Mouse (Mus musculus) neural tube, embryonic 12.5 days (tissue): ENCODE measurements at regions not wholly inside any gene's neighbourhood (a gene's known extent, or its start where the extent isn't known, plus 50 kb on each side); places are given as distances from the start of the nearest gene placed in this dataset.

Source experiments
- ATAC-seq: fragments of 200-750 bp; cut with Nextera tagmentation; 2 replicates; pipeline ENCODE4 v1.8.0; 2017; ENCODE audit warnings: low read depth, mild to moderate bottlenecking, moderate TSS enrichment, moderate library complexity; ENCODE audit not compliant: low FRiP score
- H3K27ac ChIP-seq: fragments of 300-500 bp; sonication (generic); 2 replicates; pipeline ENCODE4 v1.5.1; 2016
- H3K27me3 ChIP-seq: fragments of 300-500 bp; sonication (generic); replicated peaks from 2 replicates; pipeline ENCODE4 v1.6.1; 2016; ENCODE audit warnings: mild to moderate bottlenecking
- H3K36me3 ChIP-seq: fragments of 300-500 bp; sonication (generic); 2 replicates; pipeline ENCODE4 v1.6.1; 2016; ENCODE audit warnings: mild to moderate bottlenecking
- H3K4me1 ChIP-seq: fragments of 300-500 bp; sonication (generic); 2 replicates; pipeline ENCODE4 v1.6.1; 2016
- H3K4me2 ChIP-seq: fragments of 300-500 bp; sonication (generic); replicated peaks from 2 replicates; pipeline ENCODE4 v1.6.1; 2016; ENCODE audit warnings: mild to moderate bottlenecking
- H3K4me3 ChIP-seq: fragments of 300-500 bp; sonication (generic); 2 replicates; pipeline ENCODE4 v1.5.1; 2016
- H3K9ac ChIP-seq: fragments of 300-500 bp; sonication (generic); 2 replicates; pipeline ENCODE4 v1.6.1; 2016; ENCODE audit warnings: mild to moderate bottlenecking
- H3K9me3 ChIP-seq: fragments of 300-500 bp; sonication (generic); 2 replicates; pipeline ENCODE4 v1.6.1; 2016; ENCODE audit warnings: mild to moderate bottlenecking
- WGBS: fragments of 180-500 bp; shearing (Covaris S2); methylation state at CpG from one replicate; pipeline ENCODE4 v1.1.7; 2016; 5-methylcytosine and 5-hydroxymethylcytosine counted together

DNA sequence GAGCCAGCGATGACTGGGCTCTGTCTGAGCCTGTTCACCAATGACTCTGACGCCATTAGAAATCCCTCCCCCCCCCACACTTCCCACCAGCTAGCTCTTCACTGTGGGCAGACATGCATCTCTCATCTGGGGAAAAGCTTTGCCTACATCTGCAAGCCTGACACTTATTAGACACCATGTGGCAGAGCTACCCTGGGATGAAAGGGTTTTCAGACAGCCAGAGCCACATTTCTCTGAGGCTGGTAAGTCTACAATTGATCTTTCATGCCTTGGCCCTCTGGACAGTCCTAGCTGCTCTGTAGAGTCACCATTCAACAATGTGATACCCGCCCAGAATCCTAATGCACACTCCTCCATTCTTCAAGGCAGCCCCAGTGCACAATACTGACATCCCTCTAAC is 72.8 kb upstream of the Rgma start:
- Histone ChIP-seq H3K36me3 (no peaks in the 10 kb centered on the region), H3K9me3 (no peaks in the 10 kb centered on the region), H3K4me3 (no peak overlapping the region), H3K9ac (no peak overlapping the region), H3K4me1 (peaks cover 21% of the 10 kb centered on the region), H3K4me2 (no peak overlapping the region), H3K27ac (no peak overlapping the region), H3K27me3 (no peaks in the 10 kb centered on the region)
- WGBS, result 41% methylated on average over 3 of the region's 3 CpGs
- peak; percentile 59 for ATAC-seq

DNA sequence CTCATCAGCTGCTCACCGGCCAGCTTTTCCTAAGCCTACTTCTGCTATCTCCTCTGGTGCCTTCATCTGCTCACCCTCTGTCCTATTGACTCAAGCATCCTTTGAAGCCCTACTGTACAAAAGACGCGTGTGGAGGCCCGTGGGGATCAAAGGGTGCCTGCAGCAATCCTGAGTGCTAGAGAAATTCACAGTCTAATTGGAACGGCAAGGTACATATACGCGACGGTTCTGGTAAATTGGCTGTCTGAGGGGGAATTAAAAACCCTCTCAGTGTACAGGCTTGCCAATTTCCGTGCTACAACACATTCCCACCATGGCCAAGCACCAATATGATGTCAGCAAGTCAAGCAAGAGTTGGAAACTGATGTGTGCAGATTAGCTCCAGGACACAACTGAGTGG is 71.5 kb upstream of the Rgma start:
- Histone ChIP-seq H3K27ac (no peak overlapping the region), H3K4me3 (no peak overlapping the region), H3K36me3 (no peaks in the 10 kb centered on the region), H3K4me2 (no peak overlapping the region), H3K9ac (no peak overlapping the region), H3K9me3 (no peaks in the 10 kb centered on the region), H3K4me1 (peaks cover 30% of the 10 kb centered on the region), H3K27me3 (no peaks in the 10 kb centered on the region)
- no peak for ATAC-seq
- 15% methylated on average over 9 of the region's 9 CpGs for WGBS

DNA sequence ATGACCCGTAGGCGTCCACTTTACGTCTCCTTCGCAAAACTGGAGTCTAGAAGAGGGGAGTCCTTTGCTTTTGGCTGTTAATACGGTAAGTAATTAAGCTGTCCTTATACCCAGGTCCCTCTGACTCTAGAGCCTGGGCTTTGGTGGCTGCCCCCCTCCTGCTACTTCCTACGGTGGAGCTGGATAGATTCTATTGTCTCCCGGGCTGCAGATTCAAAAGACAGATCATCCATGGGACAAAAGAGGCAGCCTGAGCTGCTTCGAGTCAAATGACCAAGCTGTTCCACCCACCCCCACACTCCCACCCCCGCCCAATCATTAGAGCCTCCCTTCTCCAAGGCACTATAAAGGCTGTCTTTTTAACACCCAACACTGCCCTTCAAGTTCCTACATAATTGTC is 70.5 kb upstream of the Rgma start:
- 8% methylated on average over 9 of the region's 9 CpGs for WGBS
- Histone ChIP-seq H3K36me3 (no peaks in the 10 kb centered on the region), H3K4me2 (peak overlapping the region; percentile 36), H3K27me3 (no peaks in the 10 kb centered on the region), H3K9ac (no peak overlapping the region), H3K9me3 (no peaks in the 10 kb centered on the region), H3K4me1 (peaks cover 30% of the 10 kb centered on the region), H3K27ac (no peak overlapping the region), H3K4me3 (no peak overlapping the region)
- peak; percentile 67; the same call in 1 of the 2 replicates for ATAC-seq

DNA sequence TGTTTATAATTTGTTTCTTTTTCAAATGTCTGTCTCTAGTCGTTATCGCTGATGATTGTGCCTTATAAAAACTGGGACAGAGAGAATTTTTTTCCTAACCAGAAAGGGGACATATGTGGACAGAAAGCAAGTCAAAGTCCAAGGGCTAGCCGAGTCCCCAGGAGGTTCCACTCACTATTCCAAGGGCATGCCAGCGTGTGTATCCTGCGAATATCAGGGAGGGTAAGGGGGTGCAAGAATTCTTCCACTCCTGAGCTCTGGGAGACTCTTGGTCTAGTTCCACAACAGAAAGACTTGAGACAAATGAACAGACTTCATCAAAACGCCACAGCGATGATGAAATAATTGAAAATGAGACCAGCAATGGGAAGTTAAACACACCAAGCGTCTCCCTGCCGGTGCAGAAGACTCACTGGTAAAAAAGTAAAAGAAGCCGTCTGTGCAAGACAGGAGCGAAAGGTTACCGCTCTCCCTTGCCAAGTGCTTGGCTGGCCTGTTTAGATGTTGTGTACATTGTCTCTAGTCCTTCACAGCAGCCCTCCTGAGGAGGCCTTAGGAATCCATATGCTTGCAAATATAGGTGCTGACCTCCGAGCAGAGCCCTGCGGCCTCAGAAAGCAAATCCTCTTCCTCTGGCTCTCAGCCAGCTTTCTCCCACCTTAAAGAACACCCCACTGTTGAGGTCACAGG is 69.9 kb upstream of the Rgma start:
- no peaks in the 10 kb centered on the region for H3K36me3 ChIP-seq
- peak overlapping the region; percentile 16; the same call in 1 of the 2 replicates for H3K27ac ChIP-seq
- 14% methylated on average over 14 of the region's 14 CpGs for WGBS
- no peaks in the 10 kb centered on the region for H3K9me3 ChIP-seq
- no peaks in the 10 kb centered on the region for H3K27me3 ChIP-seq
- peak overlapping the region; percentile 29; the same call in 1 of the 2 replicates for H3K4me2 ChIP-seq
- ATAC-seq, result no peak
- H3K4me3 ChIP-seq, result no peak overlapping the region
- H3K4me1 ChIP-seq, result peaks cover 30% of the 10 kb centered on the region
- no peak overlapping the region for H3K9ac ChIP-seq

DNA sequence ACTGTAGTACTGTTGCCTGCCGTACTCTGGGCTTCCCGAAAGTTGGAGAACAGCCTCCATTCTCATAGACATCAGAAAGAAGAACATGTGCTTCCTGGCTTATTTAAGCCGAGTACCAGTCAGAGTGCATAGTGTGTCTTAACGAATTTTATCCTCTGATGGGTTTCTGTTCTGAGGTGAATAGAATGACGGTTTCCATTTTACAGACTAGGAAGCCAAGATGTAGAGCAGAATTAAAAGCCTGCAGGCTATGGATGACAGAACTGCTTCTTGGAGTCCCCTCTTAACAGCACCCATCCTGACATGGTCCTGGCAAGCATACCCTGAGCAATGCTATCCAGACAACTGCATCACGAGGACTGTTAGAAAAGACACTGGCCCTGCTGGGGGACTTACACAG is 69.0 kb upstream of the Rgma start:
- Histone ChIP-seq H3K36me3 (no peaks in the 10 kb centered on the region), H3K27ac (no peak overlapping the region), H3K4me1 (peaks cover 30% of the 10 kb centered on the region), H3K9me3 (no peaks in the 10 kb centered on the region), H3K4me2 (no peak overlapping the region), H3K9ac (no peak overlapping the region), H3K4me3 (no peak overlapping the region), H3K27me3 (no peaks in the 10 kb centered on the region)
- ATAC-seq, result no peak
- WGBS, result 55% methylated on average over 6 of the region's 6 CpGs

DNA sequence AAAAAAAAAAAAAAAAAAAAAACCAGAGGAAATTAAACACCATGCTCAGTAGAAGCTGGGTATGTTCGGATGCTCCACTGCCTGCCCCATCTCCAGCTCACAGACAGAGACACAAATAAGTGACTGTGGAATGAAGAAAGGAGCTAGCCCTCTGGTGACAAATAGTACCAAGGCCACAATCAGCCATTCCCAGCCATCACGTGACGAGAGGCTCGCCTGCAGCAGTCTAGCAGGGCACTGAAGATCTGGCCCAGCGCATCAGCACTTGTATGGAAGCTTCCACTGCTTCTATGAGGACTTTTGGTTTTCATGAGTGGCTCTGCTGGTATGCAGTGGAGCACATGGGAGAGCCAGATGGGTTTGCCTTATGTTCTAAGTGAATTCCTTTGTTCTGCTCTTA is 68.6 kb upstream of the Rgma start:
- ATAC-seq, result no peak
- no peak overlapping the region for H3K4me3 ChIP-seq
- no peaks in the 10 kb centered on the region for H3K36me3 ChIP-seq
- H3K9ac ChIP-seq, result no peak overlapping the region
- no peaks in the 10 kb centered on the region for H3K27me3 ChIP-seq
- no peaks in the 10 kb centered on the region for H3K9me3 ChIP-seq
- H3K4me2 ChIP-seq, result no peak overlapping the region
- WGBS, result 49% methylated on average over 5 of the region's 5 CpGs
- peaks cover 30% of the 10 kb centered on the region for H3K4me1 ChIP-seq
- H3K27ac ChIP-seq, result no peak overlapping the region

DNA sequence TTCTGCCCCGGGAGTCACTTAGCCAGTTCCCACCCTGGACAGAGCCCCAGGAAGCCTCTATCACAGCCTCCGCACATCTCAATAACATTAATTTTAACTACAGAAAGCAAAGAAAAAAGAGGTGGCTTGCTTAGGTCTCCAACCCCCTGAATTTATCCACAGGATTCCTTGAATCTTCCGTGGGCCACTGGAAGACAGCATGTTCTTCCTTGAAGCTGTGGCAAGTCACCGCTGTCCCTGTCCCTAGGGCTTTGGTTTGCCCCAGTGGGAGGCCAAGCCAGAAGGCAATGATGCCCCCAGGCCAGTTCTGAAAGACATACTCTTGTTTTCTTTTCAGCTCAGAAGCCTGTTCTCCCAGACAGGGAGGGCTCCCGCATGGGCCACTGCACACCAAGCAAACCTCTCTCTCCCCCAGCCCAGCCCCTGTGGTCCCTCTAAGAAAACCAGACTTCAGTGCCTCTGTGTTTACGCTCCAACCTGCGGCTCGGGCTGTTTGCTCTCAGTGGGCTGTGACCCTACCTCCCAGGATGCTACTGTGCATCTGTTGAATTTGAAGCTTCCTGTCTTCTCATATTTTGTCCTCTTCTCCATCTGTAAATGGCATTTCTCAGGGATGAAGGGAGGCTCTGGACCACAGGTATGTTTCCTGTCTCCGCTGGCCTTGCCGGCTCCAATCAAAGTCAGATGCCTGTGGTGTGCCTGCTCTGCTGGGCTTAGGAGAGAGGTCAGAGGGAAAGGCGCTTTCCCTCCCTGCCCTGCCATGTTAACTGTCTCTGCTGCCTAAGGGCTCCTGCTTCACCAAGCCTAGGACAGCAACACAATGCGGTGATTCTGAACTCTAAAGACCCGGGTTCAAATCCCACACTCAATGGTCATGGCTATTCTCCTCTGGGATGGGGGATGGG is 67.5 kb upstream of the Rgma start:
- H3K9ac ChIP-seq, result no peak overlapping the region
- no peaks in the 10 kb centered on the region for H3K27me3 ChIP-seq
- no peak overlapping the region for H3K4me3 ChIP-seq
- H3K27ac ChIP-seq, result no peak overlapping the region
- no peak for ATAC-seq
- WGBS, result 43% methylated on average over 13 of the region's 13 CpGs
- H3K36me3 ChIP-seq, result no peaks in the 10 kb centered on the region
- no peaks in the 10 kb centered on the region for H3K9me3 ChIP-seq
- no peak overlapping the region for H3K4me2 ChIP-seq
- H3K4me1 ChIP-seq, result peaks cover 30% of the 10 kb centered on the region

DNA sequence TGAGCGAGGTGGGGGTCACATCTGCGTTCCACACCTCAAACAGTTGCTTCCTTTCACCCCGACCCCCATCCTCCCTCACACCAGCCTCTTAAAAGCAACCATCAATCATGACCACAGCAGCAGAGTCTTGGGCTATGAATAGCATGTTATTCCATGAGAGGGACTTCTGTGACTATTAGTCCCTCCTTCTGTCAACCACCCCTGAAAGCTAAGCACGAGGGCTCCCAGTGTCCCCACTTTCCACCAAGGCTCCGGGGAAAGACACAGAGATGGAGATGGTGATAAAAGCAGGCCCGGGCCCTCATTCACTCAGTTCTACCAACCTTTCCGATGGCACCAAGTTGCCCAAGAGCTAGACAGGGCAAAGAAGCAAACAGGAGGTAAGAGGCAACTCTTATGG is 66.3 kb upstream of the Rgma start:
- WGBS, result 66% methylated on average over 7 of the region's 7 CpGs
- H3K27ac ChIP-seq, result no peak overlapping the region
- H3K36me3 ChIP-seq, result no peaks in the 10 kb centered on the region
- H3K27me3 ChIP-seq, result no peaks in the 10 kb centered on the region
- ATAC-seq, result no peak
- H3K9me3 ChIP-seq, result no peaks in the 10 kb centered on the region
- no peak overlapping the region for H3K4me3 ChIP-seq
- H3K4me2 ChIP-seq, result no peak overlapping the region
- peaks cover 27% of the 10 kb centered on the region for H3K4me1 ChIP-seq
- no peak overlapping the region for H3K9ac ChIP-seq

DNA sequence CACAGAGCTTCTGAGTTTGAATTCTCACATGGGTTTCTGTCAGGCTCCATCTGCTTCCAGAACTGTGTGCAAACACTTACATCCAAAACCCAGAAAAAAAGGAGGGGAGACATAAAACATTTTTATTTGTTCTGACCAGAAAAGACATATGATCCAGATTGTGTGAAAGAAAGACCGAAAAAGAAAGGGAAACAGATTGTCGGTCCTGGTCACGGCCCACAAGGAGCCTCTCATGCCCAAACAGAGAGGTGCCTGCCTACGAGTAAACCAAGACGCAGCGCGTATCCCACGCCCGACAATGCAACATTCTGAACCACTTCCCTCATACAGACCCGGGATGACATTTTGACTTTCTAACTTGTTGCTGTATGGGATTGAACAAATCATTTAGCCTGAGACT is 65.3 kb upstream of the Rgma start:
- no peaks in the 10 kb centered on the region for H3K9me3 ChIP-seq
- H3K27ac ChIP-seq, result no peak overlapping the region
- H3K27me3 ChIP-seq, result no peaks in the 10 kb centered on the region
- no peaks in the 10 kb centered on the region for H3K36me3 ChIP-seq
- no peak for ATAC-seq
- WGBS, result 90% methylated on average over 10 of the region's 10 CpGs
- no peak overlapping the region for H3K9ac ChIP-seq
- H3K4me1 ChIP-seq, result peaks cover 20% of the 10 kb centered on the region
- no peak overlapping the region for H3K4me3 ChIP-seq
- H3K4me2 ChIP-seq, result no peak overlapping the region

DNA sequence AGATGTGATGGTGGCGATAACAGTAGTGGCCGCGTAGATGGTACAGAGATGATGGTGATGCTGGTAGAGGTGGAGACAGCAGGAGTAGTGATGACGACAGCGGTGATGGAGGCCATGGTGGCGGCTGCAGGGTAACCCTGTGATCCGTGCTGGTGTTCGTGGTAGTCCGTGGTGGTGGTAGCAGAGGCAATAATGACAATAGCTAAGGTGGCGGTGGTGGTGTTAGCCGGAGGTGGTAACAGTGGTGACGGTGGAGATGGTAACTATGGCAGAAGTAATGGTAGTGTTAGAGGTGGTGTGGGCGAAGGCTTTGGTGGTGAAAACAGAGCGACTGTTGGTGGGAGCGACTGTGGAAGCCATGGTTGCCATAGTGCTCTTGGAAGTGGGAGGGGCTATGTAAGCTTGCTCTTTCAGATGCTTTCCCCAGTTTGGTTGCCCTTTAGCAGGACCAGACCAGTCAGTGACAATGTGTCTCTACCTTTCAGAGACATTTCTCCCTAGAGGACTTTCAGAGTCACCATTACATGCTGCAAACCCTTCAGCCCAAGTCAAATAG is 64.7 kb upstream of the Rgma start:
- Histone ChIP-seq H3K9me3 (no peaks in the 10 kb centered on the region), H3K4me3 (no peak overlapping the region), H3K9ac (no peak overlapping the region), H3K27ac (no peak overlapping the region), H3K27me3 (no peaks in the 10 kb centered on the region), H3K4me1 (peaks cover 14% of the 10 kb centered on the region), H3K36me3 (no peaks in the 10 kb centered on the region), H3K4me2 (no peak overlapping the region)
- no peak for ATAC-seq
- WGBS, result 97% methylated on average over 15 of the region's 15 CpGs

DNA sequence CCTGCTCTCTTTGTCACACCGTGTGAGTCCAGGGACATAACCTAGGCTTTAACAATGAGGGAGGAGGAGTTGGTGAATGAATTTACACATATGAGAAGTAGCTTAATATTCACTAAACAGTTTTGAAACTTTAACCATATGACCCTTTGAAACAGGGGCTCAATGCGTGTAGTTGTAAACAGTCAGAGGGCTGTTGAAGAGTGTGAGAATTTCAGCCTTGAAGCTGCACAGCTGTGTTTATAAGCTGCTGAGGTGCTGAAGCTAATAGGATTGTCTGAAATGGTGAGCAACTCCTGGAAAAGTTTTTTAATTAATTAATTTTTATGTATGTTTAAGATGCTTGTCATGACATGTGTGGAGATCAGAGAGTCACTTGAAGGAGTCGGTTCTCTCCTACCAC is 59.8 kb upstream of the Rgma start:
- Histone ChIP-seq H3K27me3 (no peaks in the 10 kb centered on the region), H3K9ac (no peak overlapping the region), H3K36me3 (no peaks in the 10 kb centered on the region), H3K9me3 (no peaks in the 10 kb centered on the region), H3K4me1 (no peaks in the 10 kb centered on the region), H3K4me2 (no peak overlapping the region), H3K4me3 (no peak overlapping the region), H3K27ac (no peak overlapping the region)
- 76% methylated on average over 3 of the region's 3 CpGs for WGBS
- no peak for ATAC-seq

DNA sequence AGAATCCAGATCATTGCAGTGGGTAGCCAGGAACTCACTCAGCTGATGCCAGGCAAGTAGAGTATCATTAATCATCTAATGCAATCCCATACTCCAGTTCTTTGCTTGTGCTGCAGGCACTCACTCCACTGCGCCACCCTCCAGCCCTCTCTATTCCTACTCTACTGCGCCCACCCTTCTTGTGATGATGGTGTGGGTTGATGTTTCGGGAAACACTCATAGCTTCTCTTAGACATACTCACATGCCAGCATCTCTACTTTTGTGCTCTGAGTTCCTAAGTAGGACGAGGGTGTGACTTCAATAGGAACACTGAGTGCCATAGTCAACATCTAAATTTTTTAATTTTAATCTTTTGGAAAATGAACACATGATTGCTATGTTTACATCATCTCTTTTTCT is 57.7 kb upstream of the Rgma start:
- ATAC-seq, result no peak
- 91% methylated on average over 4 of the region's 4 CpGs for WGBS

More for the DNA sequence above, 57.7 kb upstream of the Rgma start:
- no peak overlapping the region for H3K4me2 ChIP-seq
- H3K4me3 ChIP-seq, result no peak overlapping the region
- H3K27ac ChIP-seq, result no peak overlapping the region
- no peak overlapping the region for H3K9ac ChIP-seq
- H3K9me3 ChIP-seq, result peaks cover 4% of the 10 kb centered on the region
- no peaks in the 10 kb centered on the region for H3K36me3 ChIP-seq
- no peaks in the 10 kb centered on the region for H3K27me3 ChIP-seq
- H3K4me1 ChIP-seq, result no peaks in the 10 kb centered on the region
